Mouse (Mus musculus) limb, embryonic 12.5 days (tissue): Measurements from ENCODE around the gene Tmem214. TPM values are rescaled to one million over a fixed set of nuclear protein-coding genes. Genes with fewer than 3 reads are reported as not detected.
A peak's percentile ranks its signal among the peaks of the same experiment; 100 is the strongest.

Source experiments
- ATAC-seq: fragments of 200-750 bp; cut with Nextera tagmentation; 2 replicates; pipeline ENCODE4 v1.8.0; 2017; ENCODE audit warnings: low read depth, moderate TSS enrichment; ENCODE audit not compliant: insufficient number of reproducible peaks, insufficient read depth, low FRiP score, low TSS enrichment
- H3K27ac ChIP-seq: fragments of 300-500 bp; sonication (generic); 2 replicates; pipeline ENCODE4 v1.5.1; 2016; ENCODE audit warnings: mild to moderate bottlenecking, moderate library complexity
- H3K27me3 ChIP-seq: fragments of 300-500 bp; sonication (generic); 2 replicates; pipeline ENCODE4 v1.6.1; 2016; ENCODE audit warnings: mild to moderate bottlenecking, moderate library complexity
- H3K36me3 ChIP-seq: fragments of 300-500 bp; sonication (generic); 2 replicates; pipeline ENCODE4 v1.6.1; 2016; ENCODE audit warnings: mild to moderate bottlenecking, moderate library complexity
- H3K4me1 ChIP-seq: fragments of 300-500 bp; sonication (generic); replicated peaks from 2 replicates; pipeline ENCODE4 v1.6.1; 2016
- H3K4me2 ChIP-seq: fragments of 300-500 bp; sonication (generic); 2 replicates; pipeline ENCODE4 v1.6.1; 2016; ENCODE audit warnings: mild to moderate bottlenecking, moderate library complexity
- H3K4me3 ChIP-seq: fragments of 300-500 bp; sonication (generic); replicated peaks from 2 replicates; pipeline ENCODE4 v1.5.1; 2016; ENCODE audit warnings: mild to moderate bottlenecking
- H3K9ac ChIP-seq: fragments of 300-500 bp; sonication (generic); replicated peaks from 2 replicates; pipeline ENCODE4 v1.6.1; 2016; ENCODE audit warnings: mild to moderate bottlenecking, moderate library complexity
- H3K9me3 ChIP-seq: fragments of 300-500 bp; sonication (generic); 2 replicates; pipeline ENCODE4 v1.6.1; 2016; ENCODE audit warnings: mild to moderate bottlenecking, moderate library complexity
- WGBS: fragments of 180-500 bp; shearing (Covaris S2); methylation state at CpG from one replicate; pipeline ENCODE4 v1.1.7; 2016; 5-methylcytosine and 5-hydroxymethylcytosine counted together
- polyA plus RNA-seq: library from polyadenylated mRNA; unstranded; fragments of >200 nt; fragmentation: Nextera tagmentation; extraction: Ambion mirVana; gene quantifications from 2 replicates; pipeline ENCODE4 v1.2.1, GENCODE M21; 2016

The Tmem214 gene
- polyA plus RNA-seq, 1 experiment from 2014 or later = 84.6 TPM

DNA sequence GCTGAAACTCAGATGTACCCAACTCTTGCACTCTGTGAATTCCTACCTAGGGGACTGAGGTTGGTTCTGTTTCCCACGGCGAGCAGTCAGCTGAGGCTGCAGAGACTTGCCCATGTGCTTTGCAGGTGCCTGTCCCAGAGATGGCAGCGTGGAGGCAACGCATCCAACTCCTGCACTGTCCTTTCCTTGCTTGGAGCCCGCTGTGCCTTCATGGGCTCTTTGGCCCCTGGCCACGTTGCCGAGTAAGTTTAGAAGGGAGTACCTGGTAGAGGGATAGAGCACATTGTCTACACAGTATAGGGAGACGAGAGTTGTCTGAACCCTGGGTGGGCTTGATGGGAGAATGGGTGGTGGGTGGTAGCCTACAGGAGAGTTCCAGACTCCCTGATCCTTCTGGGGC lies 56.8 kb downstream of the Tmem214 start:
- H3K27me3 ChIP-seq = no peaks in the 10 kb centered on the region
- H3K4me3 ChIP-seq = no peak overlapping the region
- H3K9me3 ChIP-seq = no peaks in the 10 kb centered on the region
- no peak overlapping the region for H3K4me2 ChIP-seq
- H3K4me1 ChIP-seq = peaks cover 32% of the 10 kb centered on the region
- WGBS = 83% methylated on average over 8 of the region's 8 CpGs
- no peak for ATAC-seq
- H3K36me3 ChIP-seq = peaks cover 16% of the 10 kb centered on the region
- H3K9ac ChIP-seq = no peak overlapping the region
- H3K27ac ChIP-seq = no peak overlapping the region

- Histone ChIP-seq H3K36me3 (peaks cover 10% of the 10 kb centered on the region), H3K4me1 (peaks cover 26% of the 10 kb centered on the region), H3K9ac (no peak overlapping the region), H3K27ac (no peak overlapping the region), H3K9me3 (no peaks in the 10 kb centered on the region), H3K4me2 (no peak overlapping the region), H3K4me3 (no peak overlapping the region), H3K27me3 (no peaks in the 10 kb centered on the region)
- ATAC-seq = no peak
- 92% methylated on average over 5 of the region's 5 CpGs for WGBS
Measured at GRCm38 (mm10) chr5:30925217-30925616, 57.4 kb downstream of the Tmem214 start.

DNA sequence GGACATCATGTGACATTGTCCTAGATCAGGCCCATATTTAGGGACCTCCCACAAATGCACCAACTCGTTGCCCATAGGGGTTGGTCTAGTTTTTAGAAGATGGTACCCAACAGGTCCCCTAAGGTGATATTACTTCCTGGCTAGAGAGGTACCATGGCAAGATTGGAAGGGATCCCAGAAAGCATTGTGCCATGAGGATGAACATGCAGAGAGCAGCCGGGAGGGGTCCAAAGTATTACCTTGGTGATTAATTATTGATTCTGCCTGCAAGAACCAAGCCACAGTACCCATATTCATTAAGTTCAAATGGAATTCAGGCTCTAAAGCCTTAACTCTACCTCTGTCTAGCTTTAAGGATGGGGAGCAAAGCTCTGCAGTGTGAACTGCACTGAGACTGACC lies 58.3 kb downstream of the Tmem214 start:
- H3K4me1 ChIP-seq = peaks cover 21% of the 10 kb centered on the region
- H3K36me3 ChIP-seq = peaks cover 2% of the 10 kb centered on the region
- no peak overlapping the region for H3K9ac ChIP-seq
- H3K27me3 ChIP-seq = no peaks in the 10 kb centered on the region
- 87% methylated on average over 2 of the region's 2 CpGs for WGBS
- ATAC-seq = no peak
- H3K27ac ChIP-seq = no peak overlapping the region
- H3K9me3 ChIP-seq = no peaks in the 10 kb centered on the region
- H3K4me3 ChIP-seq = no peak overlapping the region
- no peak overlapping the region for H3K4me2 ChIP-seq

GRCm38 (mm10) chr5:30927945-30928529 lies 60.2 kb downstream of the Tmem214 start:
- no peak; the same call in 1 of the 2 replicates for ATAC-seq
- Histone ChIP-seq H3K4me3 (no peak overlapping the region), H3K9me3 (no peaks in the 10 kb centered on the region), H3K36me3 (no peaks in the 10 kb centered on the region), H3K27ac (no peak overlapping the region), H3K9ac (no peak overlapping the region), H3K27me3 (no peaks in the 10 kb centered on the region), H3K4me2 (peak overlapping the region; percentile 31; the same call in 1 of the 2 replicates), H3K4me1 (peaks cover 5% of the 10 kb centered on the region)
- 43% methylated on average over 7 of the region's 7 CpGs for WGBS

Other genes with a start within 250 kb of the Tmem214 start
- 19.9 and 22.1 TPM in 2 replicates for gene Slc35f6, start 220.1 kb upstream of the Tmem214 start, polyA plus RNA-seq
- gene Cenpa, start 201.2 kb upstream of the Tmem214 start, polyA plus RNA-seq = 402 and 439 TPM in 2 replicates
- 5.4 and 5.5 TPM in 2 replicates for gene Dpysl5, start 156.4 kb upstream of the Tmem214 start, polyA plus RNA-seq
- gene Mapre3, start 53.4 kb upstream of the Tmem214 start, polyA plus RNA-seq = 26.8 and 28.4 TPM in 2 replicates
- 35.8 and 42.0 TPM in 2 replicates for gene Agbl5, start 20.7 kb downstream of the Tmem214 start, polyA plus RNA-seq
- 351 and 355 TPM in 2 replicates for gene Ost4, start 39.8 kb downstream of the Tmem214 start, polyA plus RNA-seq
- 221 and 225 TPM in 2 replicates for gene Emilin1, start 45.4 kb downstream of the Tmem214 start, polyA plus RNA-seq
- gene Khk, start 53.4 kb downstream of the Tmem214 start, polyA plus RNA-seq = 11.7 and 14.6 TPM in 2 replicates
- 4.1 and 4.4 TPM in 2 replicates for gene Cgref1, start 77.6 kb downstream of the Tmem214 start, polyA plus RNA-seq
- 132 and 133 TPM in 2 replicates for gene Preb, start 92.3 kb downstream of the Tmem214 start, polyA plus RNA-seq
- gene Tcf23, start 100.7 kb downstream of the Tmem214 start, polyA plus RNA-seq = not detected in 2 replicates
- 105 and 107 TPM in 2 replicates for gene Atraid, start 180.3 kb downstream of the Tmem214 start, polyA plus RNA-seq
- 11.0 and 12.5 TPM in 2 replicates for gene Slc5a6, start 180.9 kb downstream of the Tmem214 start, polyA plus RNA-seq
- gene Cad, start 186.8 kb downstream of the Tmem214 start, polyA plus RNA-seq = 48.0 and 50.9 TPM in 2 replicates
- gene Dnajc5g, start 238.3 kb downstream of the Tmem214 start, polyA plus RNA-seq = not detected in 2 replicates
- 0.13 and 0.21 TPM in 2 replicates for gene Slc30a3, start 240.2 kb downstream of the Tmem214 start, polyA plus RNA-seq
- gene Trim54, start 248.7 kb downstream of the Tmem214 start, polyA plus RNA-seq = 2.1 and 3.6 TPM in 2 replicates